Mouse (Mus musculus) stomach, embryonic 16.5 days (tissue): ENCODE results near the gene Dot1l. TPM values are rescaled to one million over a fixed set of nuclear protein-coding genes. Genes with fewer than 3 reads are reported as not detected.

Source experiments
- ATAC-seq: fragments of 200-750 bp; cut with Nextera tagmentation; 2 replicates; pipeline ENCODE4 v1.8.0; 2017; ENCODE audit warnings: moderate number of reproducible peaks, moderate TSS enrichment; ENCODE audit not compliant: insufficient read depth, low FRiP score
- H3K27ac ChIP-seq: fragments of 300-500 bp; sonication (generic); 2 replicates; pipeline ENCODE4 v1.5.1; 2014; ENCODE audit warnings: low read length
- H3K27me3 ChIP-seq: fragments of 300-500 bp; sonication (generic); 2 replicates; pipeline ENCODE4 v1.6.1; 2014; ENCODE audit warnings: low read length, control low read depth, mixed read lengths; ENCODE audit not compliant: control insufficient read depth, insufficient read depth
- H3K36me3 ChIP-seq: fragments of 300-500 bp; sonication (generic); 2 replicates; pipeline ENCODE4 v1.6.1; 2014; ENCODE audit warnings: low read length; ENCODE audit not compliant: control insufficient read depth, insufficient read depth
- H3K4me1 ChIP-seq: fragments of 300-500 bp; sonication (generic); 2 replicates; pipeline ENCODE4 v1.6.1; 2014; ENCODE audit warnings: low read length, control low read depth, mixed read lengths; ENCODE audit not compliant: control insufficient read depth, insufficient read depth
- H3K4me2 ChIP-seq: fragments of 300-500 bp; sonication (generic); 2 replicates; pipeline ENCODE4 v1.6.1; 2014; ENCODE audit warnings: low read depth, low read length, mixed read lengths
- H3K4me3 ChIP-seq: fragments of 300-500 bp; sonication (generic); replicated peaks from 2 replicates; pipeline ENCODE4 v1.5.1; 2014; ENCODE audit warnings: mild to moderate bottlenecking, low read length
- H3K9ac ChIP-seq: fragments of 300-500 bp; sonication (generic); 2 replicates; pipeline ENCODE4 v1.6.1; 2014; ENCODE audit warnings: low read length
- H3K9me3 ChIP-seq: fragments of 300-500 bp; sonication (generic); replicated peaks from 2 replicates; pipeline ENCODE4 v1.6.1; 2016; ENCODE audit warnings: low read length, control low read depth; ENCODE audit not compliant: control insufficient read depth
- WGBS: fragments of 180-500 bp; shearing (Covaris S2); extraction: QIAGEN DNeasy Blood & Tissue Kit; methylation state at CpG from one replicate; pipeline ENCODE4 v1.1.7; 2014; 5-methylcytosine and 5-hydroxymethylcytosine counted together
- polyA plus RNA-seq: library from polyadenylated mRNA; unstranded; fragments of >200 nt; fragmentation: Nextera tagmentation; extraction: Ambion mirVana; gene quantifications from 2 replicates; pipeline ENCODE4 v1.2.1, GENCODE M21; 2015

The Dot1l gene
- polyA plus RNA-seq, 1 experiment from 2014 or later: 13.9 TPM

GRCm38 (mm10) chr10:80741634-80742179, 13.3 kb upstream of the Dot1l start:
- H3K4me1 ChIP-seq: peaks cover 20% of the 10 kb centered on the region
- peak overlapping the region; percentile 98 for H3K4me3 ChIP-seq
- ATAC-seq: no peak; the same call in 1 of the 2 replicates
- H3K4me2 ChIP-seq: peak overlapping the region; percentile 98
- H3K9me3 ChIP-seq: no peaks in the 10 kb centered on the region
- peak overlapping the region; percentile 83 for H3K27ac ChIP-seq
- H3K36me3 ChIP-seq: no peaks in the 10 kb centered on the region
- H3K9ac ChIP-seq: peak overlapping the region; percentile 95
- no peaks in the 10 kb centered on the region for H3K27me3 ChIP-seq
- under 1% methylated on average over 46 of the region's 46 CpGs for WGBS

GRCm38 (mm10) chr10:80742180-80742978, 12.6 kb upstream of the Dot1l start, which contains the start of gene Ap3d1:
Ap3d1 (minus strand) TSS chr10:80742264.
- peak; percentile 100 for ATAC-seq
- Histone ChIP-seq H3K27ac (peak within 1 kb of the TSS; percentile 83), H3K4me1 (peaks cover 20% of the 10 kb centered on the region), H3K27me3 (no peaks in the 10 kb centered on the region), H3K4me2 (peak within 1 kb of the TSS; percentile 98), H3K9ac (peak within 1 kb of the TSS; percentile 95), H3K4me3 (peak within 1 kb of the TSS; percentile 98), H3K9me3 (no peaks in the 10 kb centered on the region), H3K36me3 (no peaks in the 10 kb centered on the region)
- 1% methylated on average over 25 of the region's 25 CpGs for WGBS

DNA sequence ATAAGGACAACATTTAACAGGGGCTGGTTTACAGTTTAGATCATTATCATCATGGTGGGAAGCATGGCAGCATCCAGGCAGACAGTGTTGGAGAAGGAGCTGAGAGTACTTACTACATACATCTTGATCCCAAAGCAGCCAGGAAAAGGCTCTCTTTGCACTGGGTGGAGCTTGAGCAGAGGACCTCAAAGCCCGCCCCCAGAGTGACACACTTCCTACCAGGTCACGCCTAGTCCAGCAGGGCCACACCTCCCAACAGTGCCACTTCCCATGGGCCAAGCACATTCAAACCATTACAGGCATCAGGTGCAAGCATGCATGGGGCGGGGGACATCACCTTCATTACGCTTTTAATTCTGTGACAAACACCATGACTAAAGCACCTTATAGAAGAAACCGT, 10.7 kb upstream of the Dot1l start:
- Histone ChIP-seq H3K9me3 (no peaks in the 10 kb centered on the region), H3K27ac (no peak overlapping the region), H3K27me3 (no peaks in the 10 kb centered on the region), H3K4me2 (0 out of 2 replicates have a peak overlapping the region, but pooled peaks have one; percentile 9), H3K4me1 (peaks cover 24% of the 10 kb centered on the region), H3K9ac (no peak overlapping the region), H3K4me3 (no peak overlapping the region), H3K36me3 (no peaks in the 10 kb centered on the region)
- no peak for ATAC-seq
- 30% methylated on average over 5 of the region's 5 CpGs for WGBS

- no peak overlapping the region for H3K4me2 ChIP-seq
- no peak overlapping the region for H3K9ac ChIP-seq
- H3K27ac ChIP-seq: no peak overlapping the region
- no peaks in the 10 kb centered on the region for H3K36me3 ChIP-seq
- ATAC-seq: no peak
- H3K9me3 ChIP-seq: no peaks in the 10 kb centered on the region
- H3K4me1 ChIP-seq: peaks cover 20% of the 10 kb centered on the region
- H3K27me3 ChIP-seq: no peaks in the 10 kb centered on the region
- no peak overlapping the region for H3K4me3 ChIP-seq
- WGBS: 17% methylated on average over 3 of the region's 3 CpGs
Measured at GRCm38 (mm10) chr10:80747410-80747809, 7.6 kb upstream of the Dot1l start.

- H3K36me3 ChIP-seq: no peaks in the 10 kb centered on the region
- no peak for ATAC-seq
- no peak overlapping the region for H3K4me3 ChIP-seq
- WGBS: 6% methylated on average over 6 of the region's 6 CpGs
- no peaks in the 10 kb centered on the region for H3K27me3 ChIP-seq
- H3K4me2 ChIP-seq: no peak overlapping the region
- H3K9me3 ChIP-seq: no peaks in the 10 kb centered on the region
- no peak overlapping the region for H3K9ac ChIP-seq
- H3K27ac ChIP-seq: no peak overlapping the region
- H3K4me1 ChIP-seq: peaks cover 19% of the 10 kb centered on the region
Measured at GRCm38 (mm10) chr10:80748609-80749008, 6.4 kb upstream of the Dot1l start.

DNA sequence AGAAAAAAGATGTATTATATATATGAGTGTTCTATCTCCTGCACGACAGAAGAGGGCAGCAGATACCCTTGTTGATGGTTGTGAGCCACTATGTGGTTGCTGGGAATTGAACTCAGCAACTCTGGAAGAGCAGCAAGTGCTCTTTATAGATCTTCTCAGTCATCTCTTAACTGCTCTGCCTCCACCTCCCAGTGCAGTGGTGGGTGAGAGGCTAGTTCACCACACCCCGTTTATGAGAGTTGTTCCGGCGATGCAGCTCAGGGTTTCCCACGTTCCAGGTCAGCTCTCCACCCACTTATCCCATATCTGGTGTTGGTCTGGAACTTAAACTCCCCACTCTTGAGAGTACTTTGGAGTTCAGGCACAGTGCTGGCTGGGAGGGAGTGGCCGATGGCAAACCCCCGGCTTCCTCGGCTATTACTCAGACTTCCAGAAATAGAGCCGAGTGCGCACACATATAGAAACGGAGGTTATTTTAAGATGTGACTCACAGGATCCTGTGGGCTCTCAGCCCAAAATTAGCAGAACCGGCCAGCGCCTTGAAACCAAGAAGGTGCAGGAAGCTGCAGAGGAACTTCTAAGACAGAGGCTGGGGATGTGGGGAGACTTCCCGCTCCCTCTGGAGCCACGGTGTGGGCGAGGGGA, 3.7 kb upstream of the Dot1l start:
- 6% methylated on average over 16 of the region's 16 CpGs for WGBS
- Histone ChIP-seq H3K27ac (peak overlapping the region; percentile 96), H3K9ac (peak overlapping the region; percentile 65), H3K4me1 (peaks cover 25% of the 10 kb centered on the region), H3K9me3 (no peaks in the 10 kb centered on the region), H3K4me2 (peak overlapping the region; percentile 55), H3K27me3 (no peaks in the 10 kb centered on the region), H3K36me3 (no peaks in the 10 kb centered on the region), H3K4me3 (peak overlapping the region; percentile 36)
- peak; percentile 59 for ATAC-seq

DNA sequence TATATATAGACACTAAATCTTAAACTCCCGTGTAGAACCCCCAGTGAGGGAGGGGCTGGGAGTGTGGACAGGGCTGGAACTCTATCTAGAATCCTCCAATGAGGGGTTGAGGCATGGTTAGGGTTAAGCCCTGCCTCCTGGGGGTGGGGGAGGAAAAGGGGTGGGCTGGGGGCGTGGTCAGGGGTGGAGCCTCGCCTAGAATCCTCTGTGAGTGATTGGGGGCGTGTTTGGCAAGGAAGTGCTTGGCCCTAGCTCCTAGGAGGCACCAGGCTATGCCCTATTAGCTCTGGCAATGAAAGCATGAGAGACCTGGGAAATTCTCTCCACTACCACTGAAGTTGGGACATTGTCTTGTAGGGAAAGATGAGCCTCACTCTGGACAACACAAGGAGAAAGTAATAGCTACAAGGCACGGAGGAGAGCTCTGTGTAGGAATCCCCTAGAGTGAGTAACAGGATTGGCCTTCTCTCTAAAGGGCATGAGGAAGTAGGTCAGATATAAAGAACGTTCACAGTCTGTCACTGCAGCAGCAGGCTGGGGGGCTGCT, 2.9 kb upstream of the Dot1l start:
- peak overlapping the region; percentile 55 for H3K4me2 ChIP-seq
- H3K4me3 ChIP-seq: peak overlapping the region; percentile 36
- H3K27ac ChIP-seq: peak overlapping the region; percentile 96
- peaks cover 33% of the 10 kb centered on the region for H3K4me1 ChIP-seq
- ATAC-seq: peak; percentile 75
- H3K36me3 ChIP-seq: no peaks in the 10 kb centered on the region
- H3K9ac ChIP-seq: peak overlapping the region; percentile 65
- 4% methylated on average over 6 of the region's 6 CpGs for WGBS
- H3K9me3 ChIP-seq: no peaks in the 10 kb centered on the region
- H3K27me3 ChIP-seq: no peaks in the 10 kb centered on the region

GRCm38 (mm10) chr10:80755291-80756015, 447 bp downstream of the Dot1l start:
- no peak for ATAC-seq
- no peaks in the 10 kb centered on the region for H3K9me3 ChIP-seq
- H3K27me3 ChIP-seq: no peaks in the 10 kb centered on the region
- H3K4me3 ChIP-seq: peak overlapping the region; percentile 92
- WGBS: under 1% methylated on average over 72 of the region's 75 CpGs
- H3K36me3 ChIP-seq: no peaks in the 10 kb centered on the region
- peak overlapping the region; percentile 62 for H3K27ac ChIP-seq
- peak overlapping the region; percentile 98 for H3K4me2 ChIP-seq
- peak overlapping the region; percentile 95 for H3K9ac ChIP-seq
- peaks cover 47% of the 10 kb centered on the region for H3K4me1 ChIP-seq
